Mouse (Mus musculus) embryo, embryonic 11 days (tissue): ENCODE results near the gene Col5a1.
A peak's percentile ranks its signal among the peaks of the same experiment; 100 is the strongest.

Source experiments
- DNase-seq: peaks from one replicate; pipeline ENCODE4 v3.0.0-alpha.2; 2015

Col5a1 gene

GRCm38 (mm10) chr2:27886148-27886551 is at the start of gene Col5a1:
Col5a1 (plus strand) TSS chr2:27886425.
- peak; percentile 94 for DNase-seq

DNA sequence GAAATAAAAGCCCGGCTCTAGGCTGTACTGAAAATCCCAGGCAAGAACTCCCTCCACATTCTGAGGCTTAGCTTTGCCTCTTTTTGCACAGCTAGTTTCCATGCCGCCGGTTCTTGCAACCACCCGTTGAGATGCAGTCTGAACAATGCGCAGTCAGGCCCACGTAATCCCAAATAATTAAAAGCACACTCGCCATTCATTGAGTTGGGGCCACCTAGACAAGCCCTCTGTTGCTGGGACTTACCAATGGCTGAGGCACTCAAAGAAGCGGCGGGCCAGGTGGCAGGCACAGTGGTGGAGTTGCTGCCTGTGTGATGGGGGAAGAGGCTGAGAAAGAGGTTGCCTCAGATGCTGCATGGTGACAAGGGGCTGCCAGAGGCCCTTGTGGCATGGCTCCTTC is 48.1 kb upstream of the Col5a1 start:
- peak; percentile 34 for DNase-seq

DNA sequence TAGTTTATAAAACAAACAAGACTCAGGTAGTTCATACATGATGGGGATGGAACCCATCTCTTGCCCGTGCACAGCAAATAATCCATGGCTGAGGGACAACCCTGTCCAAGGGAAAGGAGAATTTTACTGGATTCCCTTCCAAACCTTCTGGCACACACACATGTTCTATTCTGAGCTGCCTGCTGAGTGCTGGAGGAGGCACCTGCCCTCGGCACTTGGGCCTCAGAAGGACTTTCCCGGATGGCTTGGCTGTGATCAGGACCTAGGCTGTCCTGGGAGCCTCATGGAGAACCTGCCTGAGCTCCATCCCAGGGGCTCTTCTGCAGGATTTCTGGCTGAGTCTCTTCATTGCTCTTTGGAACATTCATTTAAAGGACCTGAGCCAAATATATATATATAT is 45.3 kb upstream of the Col5a1 start:
- no peak for DNase-seq

GRCm38 (mm10) chr2:27842893-27843292 is 43.3 kb upstream of the Col5a1 start:
- no peak for DNase-seq

DNA sequence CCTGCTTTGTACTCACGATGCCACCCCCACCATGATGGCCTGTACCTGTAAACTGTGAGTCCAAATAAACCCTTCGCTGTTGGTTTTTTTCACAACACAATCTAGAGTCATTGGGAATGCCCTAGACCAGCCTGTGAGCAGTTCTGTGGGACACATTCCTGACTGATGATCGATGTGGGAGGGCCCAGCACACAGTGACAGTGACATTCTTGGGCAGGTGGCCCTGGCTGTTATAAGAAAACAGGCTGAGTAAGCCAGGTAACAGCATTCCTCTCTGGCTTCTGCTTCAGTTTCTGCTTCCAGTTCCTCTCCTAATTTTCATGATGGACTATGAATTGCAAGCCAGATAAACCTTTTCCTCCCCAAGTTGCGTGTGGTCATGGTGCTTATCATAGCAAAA is 41.3 kb upstream of the Col5a1 start:
- no peak for DNase-seq

DNA sequence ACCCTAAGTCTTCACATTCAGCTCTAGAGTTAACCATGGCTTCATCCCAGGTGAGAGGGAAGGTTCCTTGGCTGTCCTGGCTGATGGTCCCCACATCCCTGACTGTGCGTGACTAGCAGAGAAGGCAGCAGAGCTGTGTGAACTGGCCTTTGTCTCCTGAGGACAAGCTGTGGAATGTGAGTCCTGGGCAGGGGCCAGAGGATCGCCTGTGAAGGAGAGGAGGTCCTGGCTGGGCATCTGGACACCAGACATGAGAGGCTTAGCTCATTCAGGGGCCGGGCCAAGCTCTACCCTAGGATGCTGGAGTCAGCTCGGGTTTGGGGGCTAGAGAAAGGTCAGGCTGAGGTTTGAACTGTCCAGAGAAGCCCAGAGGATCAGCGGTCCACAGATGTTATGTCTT is 39.2 kb upstream of the Col5a1 start:
- DNase-seq = no peak

- no peak for DNase-seq
Observed at GRCm38 (mm10) chr2:27847851-27848435, 38.3 kb upstream of the Col5a1 start.

GRCm38 (mm10) chr2:27848466-27848865 is 37.8 kb upstream of the Col5a1 start:
- no peak for DNase-seq

GRCm38 (mm10) chr2:27858348-27858903 is 27.8 kb upstream of the Col5a1 start:
- DNase-seq = peak; percentile 47

DNA sequence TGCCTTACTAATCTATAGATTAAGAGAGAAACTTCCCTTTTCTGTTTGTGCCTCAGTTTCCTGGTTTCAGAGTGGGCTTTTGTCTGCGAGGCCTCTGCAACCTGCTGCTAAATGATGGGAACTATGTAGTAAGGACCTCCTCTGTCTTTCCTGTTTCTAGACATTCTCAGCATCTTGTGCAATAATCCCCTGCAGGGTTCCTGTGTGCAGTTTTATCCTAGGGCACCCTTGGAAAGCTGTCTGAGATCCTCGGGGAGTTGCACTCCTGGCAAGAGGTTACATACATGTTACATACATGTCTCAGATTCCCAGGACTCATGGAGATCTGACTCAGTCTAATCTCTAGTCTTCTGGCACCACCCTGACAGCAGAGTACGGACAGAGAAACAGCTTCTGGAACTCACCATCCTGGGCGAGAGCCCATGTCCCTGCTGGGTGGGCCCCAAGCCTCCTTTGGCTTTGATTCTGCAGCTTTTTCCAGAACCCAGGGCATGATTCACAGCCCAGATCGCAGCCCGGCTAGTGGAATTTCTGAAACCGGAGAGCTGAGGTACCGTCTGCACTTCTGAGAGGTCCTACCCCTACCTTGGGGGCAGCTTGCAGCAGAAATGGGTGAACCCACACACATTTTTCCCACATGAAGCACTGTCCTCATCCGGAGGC is 24.5 kb upstream of the Col5a1 start:
- no peak for DNase-seq

DNA sequence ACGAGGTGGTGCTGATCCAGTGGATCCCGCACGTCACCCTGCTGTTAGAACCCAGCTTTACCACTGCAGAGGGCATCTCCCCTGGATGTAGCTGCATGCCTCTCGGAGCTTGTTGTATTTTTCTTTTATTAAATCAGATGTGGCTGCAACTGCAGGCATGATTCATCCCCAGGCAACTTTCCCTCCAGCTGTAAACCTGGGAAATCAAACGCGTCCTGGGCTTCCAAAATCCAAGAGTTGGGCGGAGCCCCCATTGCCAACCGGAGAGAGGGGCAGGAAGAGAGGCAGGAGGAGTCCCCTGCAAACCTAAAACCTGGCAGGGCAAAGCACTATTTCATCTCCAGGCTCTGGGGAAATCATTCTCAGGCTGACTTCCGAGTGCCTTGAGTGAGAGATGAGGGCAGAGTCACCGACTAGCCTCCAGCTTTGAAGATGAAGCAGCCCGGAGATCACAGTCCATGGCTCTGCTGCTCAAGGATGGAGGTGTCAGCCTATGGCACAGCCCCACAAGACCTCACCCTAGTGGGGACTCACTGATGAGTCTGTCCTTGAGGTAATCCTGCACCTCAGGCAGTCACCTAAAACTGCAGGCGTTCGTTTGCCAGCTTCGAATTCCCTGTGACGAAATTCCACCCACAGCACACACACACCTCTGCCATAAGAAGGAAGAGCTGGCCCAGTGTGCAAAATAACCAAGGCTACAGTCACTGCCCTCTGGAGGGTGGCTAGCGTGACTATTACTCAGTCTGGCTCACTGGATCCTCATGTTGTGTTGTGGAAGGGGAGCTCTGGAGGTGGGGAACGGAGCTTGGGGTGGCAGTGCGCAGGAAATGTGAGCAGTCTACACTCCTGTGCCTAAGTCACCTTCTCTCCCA is 21.5 kb upstream of the Col5a1 start:
- DNase-seq = no peak

DNA sequence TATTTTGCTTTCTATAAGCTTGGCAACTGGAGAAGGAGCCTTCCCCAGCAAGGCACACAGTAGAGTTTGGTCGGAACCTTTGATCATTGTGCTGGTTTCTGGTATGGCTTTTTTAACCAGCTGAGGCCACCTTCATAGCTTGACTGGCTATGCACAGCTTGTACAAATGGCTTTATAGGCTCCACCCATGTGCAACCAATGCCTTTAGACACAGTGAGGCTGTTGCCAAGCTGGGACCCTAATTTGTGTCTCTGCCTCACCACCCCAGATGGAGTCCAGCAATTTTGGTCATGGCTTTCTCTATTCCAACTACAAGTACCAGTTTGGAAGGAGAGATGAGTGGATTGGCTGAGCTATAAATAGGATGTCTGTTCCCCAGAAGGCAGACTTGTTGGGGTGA is 15.6 kb upstream of the Col5a1 start:
- DNase-seq = no peak

GRCm38 (mm10) chr2:27871056-27871455 is 15.2 kb upstream of the Col5a1 start:
- DNase-seq = no peak

- DNase-seq = no peak
Observed at GRCm38 (mm10) chr2:27872276-27872675, 13.9 kb upstream of the Col5a1 start.

- no peak for DNase-seq
Observed at GRCm38 (mm10) chr2:27873030-27873429, 13.2 kb upstream of the Col5a1 start.

- DNase-seq = no peak
Observed at GRCm38 (mm10) chr2:27874596-27874995, 11.6 kb upstream of the Col5a1 start.

DNA sequence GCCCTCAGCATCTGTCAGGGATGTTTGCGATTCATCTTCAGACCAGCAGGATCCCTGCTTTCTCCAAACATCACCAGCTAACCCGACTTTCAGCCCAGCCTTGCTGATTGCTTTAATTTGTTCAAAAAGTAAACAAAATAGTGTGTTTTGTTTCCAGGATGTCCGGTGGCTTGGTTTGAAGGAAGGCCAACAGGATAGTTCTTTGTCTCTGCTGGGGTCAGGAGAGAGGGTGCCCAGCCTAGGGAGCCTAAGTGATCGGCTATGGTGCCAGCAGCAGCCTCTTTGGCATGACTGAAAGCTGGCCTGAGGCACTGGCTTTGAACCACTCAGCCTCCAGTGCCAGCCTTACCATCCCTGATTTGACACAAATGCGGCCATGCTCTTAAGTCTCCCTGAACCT is 11.0 kb upstream of the Col5a1 start:
- DNase-seq = no peak

- no peak for DNase-seq
Observed at GRCm38 (mm10) chr2:27875786-27876185, 10.4 kb upstream of the Col5a1 start.

GRCm38 (mm10) chr2:27876724-27877504 is 9.3 kb upstream of the Col5a1 start:
- DNase-seq = no peak

DNA sequence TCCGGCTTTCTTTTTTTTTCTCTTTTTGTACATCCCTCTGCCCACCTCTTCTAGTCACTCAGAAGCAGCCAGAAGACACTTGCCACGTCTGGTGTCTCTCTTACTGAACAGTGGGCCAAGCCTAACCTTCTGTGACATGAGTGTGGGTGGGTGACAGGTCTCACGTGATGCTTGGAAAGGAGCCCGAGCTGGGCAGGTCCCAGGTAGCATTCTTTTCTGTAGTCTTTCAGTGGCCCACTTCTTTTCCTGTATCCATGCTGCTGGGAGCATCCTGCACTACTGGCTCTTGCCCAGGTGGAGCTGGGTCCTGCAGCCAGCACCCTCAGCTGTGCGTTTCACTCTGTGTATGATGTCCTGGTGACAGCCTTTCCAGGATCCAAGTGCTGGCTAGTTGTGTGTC is 8.2 kb upstream of the Col5a1 start:
- DNase-seq = no peak

- no peak for DNase-seq
Observed at GRCm38 (mm10) chr2:27883276-27883675, 2.9 kb upstream of the Col5a1 start.

DNA sequence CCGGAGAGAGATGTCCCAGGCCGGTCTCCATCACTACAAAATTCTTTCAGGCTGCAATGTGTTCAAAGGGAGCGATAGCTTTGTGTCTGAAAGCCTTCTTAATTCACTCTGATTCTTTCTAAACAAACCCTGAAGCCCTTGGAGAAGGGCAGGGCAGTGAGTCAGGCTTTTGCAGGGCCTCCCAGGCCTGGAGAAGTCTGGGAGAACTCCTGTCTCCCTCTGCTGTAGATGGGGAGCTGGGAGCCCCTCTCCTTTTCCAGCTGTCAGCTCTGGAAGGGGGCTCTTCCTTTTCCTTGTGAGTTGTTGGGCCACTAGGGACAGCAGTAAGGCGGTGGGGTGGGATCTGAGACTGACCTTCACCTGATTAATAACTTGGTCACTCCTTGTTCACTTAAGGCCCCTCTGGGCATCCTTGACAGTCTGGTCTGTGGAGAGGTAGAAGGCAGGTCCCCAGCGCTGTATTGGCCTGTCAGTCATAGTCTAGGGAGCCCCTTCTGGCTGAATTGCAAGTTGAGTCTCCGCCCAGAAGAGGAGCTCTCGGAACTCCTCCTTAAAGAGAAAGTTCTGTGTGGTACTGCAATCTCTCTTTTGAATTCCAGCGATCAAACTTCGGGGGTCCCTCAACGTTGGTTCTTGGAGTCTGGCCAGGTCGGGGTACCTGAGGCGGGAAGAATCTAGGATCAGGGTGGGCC is 623 bp upstream of the Col5a1 start:
- DNase-seq = peak; percentile 81
